Mouse (Mus musculus) C2C12 (cell line): ENCODE results near the gene Klhl26. TPM values are rescaled to one million over a fixed set of nuclear protein-coding genes. Genes with fewer than 3 reads are reported as not detected.

Experiments used
- H3K27me3 ChIP-seq: one replicate; pipeline ENCODE4 v1.6.1; 2011; ENCODE audit not compliant: control insufficient read depth, insufficient read depth, insufficient read length
- H3K36me3 ChIP-seq: one replicate; pipeline ENCODE4 v1.6.1; 2011; ENCODE audit not compliant: control insufficient read depth, insufficient read depth
- H3K4me3 ChIP-seq: one replicate; pipeline ENCODE4 v1.5.1; 2011; ENCODE audit warnings: mild to moderate bottlenecking, control low read depth; ENCODE audit not compliant: poor library complexity, insufficient read depth, severe bottlenecking
- H3K79me2 ChIP-seq: one replicate; pipeline ENCODE4 v1.6.1; 2011; ENCODE audit not compliant: control insufficient read depth, insufficient read depth
- H3K79me3 ChIP-seq: one replicate; pipeline ENCODE4 v1.6.1; 2011; ENCODE audit warnings: low read depth, control low read depth
- H3ac ChIP-seq: one replicate; pipeline ENCODE3; 2011; ENCODE audit warnings: low read depth; ENCODE audit not compliant: control insufficient read depth, insufficient read length
- CEBPB ChIP-seq: IDR thresholded peaks from one replicate; pipeline ENCODE4 v1.6.1; 2011; ENCODE audit warnings: low read depth, mild to moderate bottlenecking, control low read depth, moderate library complexity
- CTCF ChIP-seq: IDR thresholded peaks from one replicate; pipeline ENCODE4 v1.5.1; 2011; ENCODE audit not compliant: control insufficient read depth, insufficient read depth, insufficient read length
- FOSL1 ChIP-seq: IDR thresholded peaks from one replicate; pipeline ENCODE4 v1.8.0; 2011; ENCODE audit warnings: mild to moderate bottlenecking, low read length; ENCODE audit not compliant: poor library complexity, insufficient read depth, severe bottlenecking
- MAX ChIP-seq: IDR thresholded peaks from one replicate; pipeline ENCODE4 v1.6.1; 2011; ENCODE audit warnings: mild to moderate bottlenecking, control low read depth
- MYOD1 ChIP-seq: IDR thresholded peaks from one replicate; pipeline ENCODE4 v1.6.1; 2011; ENCODE audit warnings: low read depth; ENCODE audit not compliant: control insufficient read depth, insufficient read length
- MYOG ChIP-seq: IDR thresholded peaks from one replicate; pipeline ENCODE4 v1.6.1; 2011; ENCODE audit not compliant: control insufficient read depth, insufficient read length; ENCODE audit errors: extremely low read depth
- USF1 ChIP-seq: IDR thresholded peaks from one replicate; pipeline ENCODE4 v1.6.1; 2011; ENCODE audit warnings: low read depth, mild to moderate bottlenecking, control low read depth, moderate library complexity
- long read RNA-seq, 2 experiments: library from polyadenylated mRNA; unstranded; transcript quantifications; one replicate each; pipeline ENCODE4 v2.0.0; 2019 to 2020
- polyA plus RNA-seq: library from polyadenylated mRNA; unstranded; fragments of >200 nt; fragmentation: generic; extraction: Trizol; gene quantifications from one replicate; pipeline ENCODE4 v1.2.1, GENCODE M21; 2012; ENCODE audit warnings: missing spikeins

The Klhl26 gene
- 34.4 TPM for polyA plus RNA-seq
- long read RNA-seq, experiment 1, transcript Klhl26-201 (3 exons, 2,991 nt): major isoform, 13 of 28 reads
- long read RNA-seq, experiment 1, partial matches to known transcripts: 0 of 28 reads
- long read RNA-seq, experiment 1, other reads (novel, unspliced or antisense): 14 of 28 reads
- long read RNA-seq, experiment 2, transcript Klhl26-202 (2 exons, 2,734 nt): minor isoform, 51 of 348 reads
- long read RNA-seq, experiment 2, transcript Klhl26-205 (3 exons, 2,974 nt): minor isoform, 14 of 348 reads
- long read RNA-seq, experiment 2, transcript Klhl26-203 (3 exons, 2,919 nt): minor isoform, 7 of 348 reads
- long read RNA-seq, experiment 2, transcript Klhl26-201 (3 exons, 2,991 nt): major isoform, 144 of 348 reads
- long read RNA-seq, experiment 2, partial matches to known transcripts: 5 of 348 reads
- long read RNA-seq, experiment 2, other reads (novel, unspliced or antisense): 127 of 348 reads

DNA sequence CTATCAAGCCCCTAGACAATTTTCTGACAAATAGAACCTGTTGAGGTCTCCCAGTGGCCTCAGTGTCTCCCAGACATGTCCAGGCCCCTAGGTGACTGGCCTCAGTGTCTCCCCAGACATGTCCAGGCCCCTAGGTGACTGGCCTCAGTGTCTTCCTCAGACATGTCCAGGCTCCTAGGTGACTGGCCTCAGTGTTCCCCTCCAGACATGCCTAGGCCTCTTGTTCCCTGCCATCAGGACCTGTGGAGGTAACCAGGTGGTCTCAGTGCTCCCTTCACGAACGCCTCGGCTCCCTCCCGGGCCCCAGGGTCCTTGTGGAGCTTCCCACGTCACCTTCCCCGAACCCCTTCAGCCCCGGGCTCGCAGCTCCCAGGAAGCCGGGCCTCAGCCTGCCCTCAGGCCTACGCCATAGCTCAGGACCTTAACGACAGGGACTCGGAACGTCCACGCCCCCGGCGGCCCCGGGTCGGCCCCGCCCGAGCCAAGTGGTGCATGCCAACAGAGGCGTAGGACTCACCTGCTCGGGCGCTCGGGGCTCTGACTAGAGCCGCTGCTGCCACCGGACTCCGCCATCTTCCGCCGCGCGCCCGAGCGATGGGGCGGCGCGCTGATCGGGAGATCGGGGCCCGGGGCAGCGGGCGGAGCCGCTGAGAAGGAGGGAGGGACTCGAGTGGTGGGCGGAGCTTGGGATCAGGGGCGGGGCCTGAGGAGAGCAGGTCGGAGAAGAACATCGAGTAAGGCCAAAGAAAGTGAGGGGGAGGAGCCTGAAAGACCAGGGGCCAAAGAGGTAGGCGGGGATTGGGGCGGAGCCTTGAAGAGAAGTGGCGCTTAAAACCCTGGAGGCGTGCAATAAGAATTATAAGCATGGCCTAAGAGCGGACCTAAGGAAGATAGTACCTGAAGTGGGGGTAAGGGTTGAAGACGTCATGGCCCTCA lies at the start of gene Klhl26:
Gene Klhl26 (minus strand): TSS at position 636 of the 936 bp plus-strand sequence.
- peaks cover 46% of the 10 kb centered on the region for H3K79me3 ChIP-seq
- TF ChIP-seq USF1 (no peak), MAX (no peak), CEBPB (no peak), FOSL1 (no peak), MYOG (no peak), MYOD1 (no peak), CTCF (no peak)
- H3K4me3 ChIP-seq: peak within 1 kb of the TSS; percentile 92
- no peaks in the 10 kb centered on the region for H3K27me3 ChIP-seq
- peaks cover 9% of the 10 kb centered on the region for H3K36me3 ChIP-seq
- peaks cover 50% of the 10 kb centered on the region for H3K79me2 ChIP-seq
- H3ac ChIP-seq: peak within 1 kb of the TSS; percentile 99

DNA sequence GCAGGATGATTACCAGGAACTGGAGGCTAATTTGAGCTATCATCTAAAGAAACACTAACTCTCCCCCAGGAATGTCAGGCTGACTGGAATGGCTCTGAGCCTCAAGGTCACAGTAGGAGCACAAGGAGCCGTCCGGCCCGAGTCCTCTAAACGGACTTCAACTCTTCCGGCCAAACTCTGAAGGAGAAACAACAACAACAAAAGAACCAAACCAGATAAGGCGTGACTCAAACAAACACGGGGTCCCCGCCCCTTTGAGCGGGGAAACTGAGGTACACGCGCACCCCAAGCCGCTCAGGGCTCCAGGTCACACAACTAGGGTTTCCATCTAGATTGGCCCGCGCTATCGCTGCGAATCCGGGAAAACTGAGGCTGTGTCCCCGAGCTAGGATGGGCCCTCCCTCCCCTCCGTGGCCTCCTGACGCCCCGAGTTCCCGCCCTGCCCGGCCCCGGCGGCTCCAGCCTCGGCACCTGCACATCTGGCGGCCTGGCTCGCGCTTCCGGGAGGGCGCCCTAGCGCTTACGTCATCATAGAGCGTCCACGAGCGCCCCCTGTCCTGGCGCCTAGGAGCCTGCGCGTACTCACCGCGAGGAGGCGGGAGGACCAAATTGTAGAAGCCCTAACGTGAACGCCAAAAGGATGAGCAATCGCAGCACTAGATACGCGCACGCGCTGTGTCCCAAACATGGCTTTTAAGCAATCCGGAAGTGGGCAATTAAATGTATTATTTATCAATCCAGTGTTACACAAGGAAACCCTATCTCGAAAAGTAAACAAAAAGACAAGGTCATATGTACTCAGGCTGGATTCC lies 46.0 kb upstream of the Klhl26 start:
- peak overlapping the region; percentile 86 for H3ac ChIP-seq
- H3K4me3 ChIP-seq: peak overlapping the region; percentile 66
- TF ChIP-seq CEBPB (peak; percentile 22), FOSL1 (no peak), MAX (peak; percentile 58), MYOD1 (no peak), CTCF (no peak), MYOG (no peak), USF1 (no peak)
- no peaks in the 10 kb centered on the region for H3K36me3 ChIP-seq
- peaks cover 1% of the 10 kb centered on the region for H3K79me3 ChIP-seq
- peaks cover 8% of the 10 kb centered on the region for H3K79me2 ChIP-seq
- no peaks in the 10 kb centered on the region for H3K27me3 ChIP-seq

GRCm38 (mm10) chr8:70519606-70520005 lies 42.8 kb upstream of the Klhl26 start:
- Histone ChIP-seq H3K79me2 (no peaks in the 10 kb centered on the region), H3K27me3 (no peaks in the 10 kb centered on the region), H3ac (no peak overlapping the region), H3K36me3 (peaks cover 6% of the 10 kb centered on the region), H3K79me3 (peaks cover 1% of the 10 kb centered on the region), H3K4me3 (no peak overlapping the region)
- TF ChIP-seq USF1 (no peak), MAX (no peak), FOSL1 (no peak), CTCF (no peak), MYOD1 (no peak), CEBPB (no peak), MYOG (no peak)

- H3K4me3 ChIP-seq: no peak overlapping the region
- TF ChIP-seq FOSL1: no peak
- TF ChIP-seq CEBPB: no peak
- no peak for TF ChIP-seq MAX
- no peak for TF ChIP-seq MYOD1
- TF ChIP-seq MYOG: no peak
- no peak for TF ChIP-seq CTCF
- no peak for TF ChIP-seq USF1
- peaks cover 9% of the 10 kb centered on the region for H3K36me3 ChIP-seq
- H3K79me3 ChIP-seq: peaks cover 3% of the 10 kb centered on the region
- H3ac ChIP-seq: no peak overlapping the region
- H3K79me2 ChIP-seq: peaks cover 6% of the 10 kb centered on the region
- no peaks in the 10 kb centered on the region for H3K27me3 ChIP-seq
These were observed 42.3 kb upstream of the Klhl26 start for GRCm38 (mm10) chr8:70519043-70519442.
